Mouse (Mus musculus) neural tube, embryonic 11.5 days (tissue): ENCODE data around the gene Coro2a. TPM values are rescaled to one million over a fixed set of nuclear protein-coding genes. Genes with fewer than 3 reads are reported as not detected.
"Not testable (repeated sequence)": the region's sequence is repeated elsewhere in the genome, so short reads cannot be mapped to it uniquely, and the experiment has no call there.

Experiments
- ATAC-seq: fragments of 200-750 bp; cut with Nextera tagmentation; 2 replicates; pipeline ENCODE4 v1.8.0; 2017; ENCODE audit warnings: moderate number of reproducible peaks, mild to moderate bottlenecking, moderate TSS enrichment, moderate library complexity; ENCODE audit not compliant: insufficient read depth, low FRiP score, low TSS enrichment
- DNase-seq: peaks from one replicate; pipeline ENCODE4 v3.0.0-alpha.2; 2015; ENCODE audit warnings: low spot score
- H3K27ac ChIP-seq: fragments of 300-500 bp; sonication (generic); 2 replicates; pipeline ENCODE4 v1.5.1; 2014; ENCODE audit warnings: low read depth, mild to moderate bottlenecking, low read length
- H3K27me3 ChIP-seq: fragments of 300-500 bp; sonication (generic); 2 replicates; pipeline ENCODE4 v1.6.1; 2014; ENCODE audit warnings: mild to moderate bottlenecking, low read length, mixed read lengths; ENCODE audit not compliant: control insufficient read depth, insufficient read depth
- H3K36me3 ChIP-seq: fragments of 300-500 bp; sonication (generic); 2 replicates; pipeline ENCODE4 v1.6.1; 2014; ENCODE audit warnings: mild to moderate bottlenecking, low read length, moderate library complexity, mixed read lengths; ENCODE audit not compliant: control insufficient read depth, insufficient read depth
- H3K4me1 ChIP-seq: fragments of 300-500 bp; sonication (generic); 2 replicates; pipeline ENCODE4 v1.6.1; 2014; ENCODE audit warnings: low read length, mixed read lengths; ENCODE audit not compliant: control insufficient read depth, insufficient read depth
- H3K4me2 ChIP-seq: fragments of 300-500 bp; sonication (generic); 2 replicates; pipeline ENCODE4 v1.6.1; 2014; ENCODE audit warnings: low read depth, mild to moderate bottlenecking, moderate library complexity
- H3K4me3 ChIP-seq: fragments of 300-500 bp; sonication (generic); 2 replicates; pipeline ENCODE4 v1.5.1; 2014; ENCODE audit warnings: low read depth, low read length
- H3K9ac ChIP-seq: fragments of 300-500 bp; sonication (generic); 2 replicates; pipeline ENCODE4 v1.6.1; 2014; ENCODE audit warnings: mild to moderate bottlenecking, low read length
- H3K9me3 ChIP-seq: fragments of 300-500 bp; sonication (generic); 2 replicates; pipeline ENCODE4 v1.6.1; 2016; ENCODE audit warnings: low read length; ENCODE audit not compliant: control insufficient read depth
- WGBS: fragments of 180-500 bp; shearing (Covaris S2); extraction: QIAGEN DNeasy Blood & Tissue Kit; methylation state at CpG from one replicate; pipeline ENCODE4 v1.1.7; 2014; 5-methylcytosine and 5-hydroxymethylcytosine counted together
- polyA plus RNA-seq: library from polyadenylated mRNA; unstranded; fragments of >200 nt; fragmentation: Nextera tagmentation; extraction: Ambion mirVana; gene quantifications from 2 replicates; pipeline ENCODE4 v1.2.1, GENCODE M21; 2014

The Coro2a gene
- polyA plus RNA-seq, 1 experiment from 2014 or later, result 8.8 TPM

GRCm38 (mm10) chr4:46575509-46576284 is 26.3 kb downstream of the Coro2a start:
- not testable (repeated sequence) for H3K27me3 ChIP-seq, DNase-seq, H3K4me1 ChIP-seq, H3K4me2 ChIP-seq, H3K27ac ChIP-seq, ATAC-seq, H3K36me3 ChIP-seq, H3K9ac ChIP-seq, H3K4me3 ChIP-seq, H3K9me3 ChIP-seq
- WGBS, result 89% methylated on average over 4 of the region's 10 CpGs

DNA sequence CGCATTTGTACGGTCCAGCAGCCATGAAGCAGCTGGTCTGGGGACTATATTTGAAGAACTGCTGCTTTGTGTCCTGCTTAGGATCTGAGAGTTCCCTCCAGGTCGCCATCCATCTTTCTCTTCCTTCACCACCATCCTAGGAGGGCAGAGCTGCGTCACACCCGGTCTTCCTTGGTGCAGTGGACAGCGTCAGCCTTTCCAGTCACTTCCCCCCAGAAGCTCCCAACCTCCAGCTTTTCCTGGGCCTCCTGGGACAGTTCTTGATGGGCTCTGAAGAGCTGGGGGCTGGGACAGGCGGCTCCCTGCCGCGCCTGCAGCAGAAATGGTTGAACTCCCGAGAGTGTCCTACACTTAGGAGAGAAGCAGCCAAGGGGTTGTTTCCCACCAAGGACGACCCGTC is 27.2 kb downstream of the Coro2a start:
- ATAC-seq (no peak), DNase-seq (no peak)
- Histone ChIP-seq H3K9ac (no peak overlapping the region), H3K4me3 (no peak overlapping the region), H3K4me1 (no peaks in the 10 kb centered on the region), H3K27me3 (no peaks in the 10 kb centered on the region), H3K9me3 (peaks cover 3% of the 10 kb centered on the region; the same call in 1 of the 2 replicates), H3K36me3 (no peaks in the 10 kb centered on the region), H3K4me2 (no peak overlapping the region), H3K27ac (no peak overlapping the region)
- 83% methylated on average over 10 of the region's 12 CpGs for WGBS

- ATAC-seq, result no peak
- Histone ChIP-seq H3K36me3 (no peaks in the 10 kb centered on the region), H3K27ac (no peak overlapping the region), H3K4me2 (no peak overlapping the region), H3K9me3 (peaks cover 3% of the 10 kb centered on the region; the same call in 1 of the 2 replicates), H3K27me3 (no peaks in the 10 kb centered on the region), H3K4me3 (no peak overlapping the region), H3K4me1 (no peaks in the 10 kb centered on the region), H3K9ac (no peak overlapping the region)
- WGBS, result 45% methylated on average over 9 of the region's 9 CpGs
- DNase-seq, result no peak
These were observed 27.8 kb downstream of the Coro2a start for GRCm38 (mm10) chr4:46574024-46574753.

DNA sequence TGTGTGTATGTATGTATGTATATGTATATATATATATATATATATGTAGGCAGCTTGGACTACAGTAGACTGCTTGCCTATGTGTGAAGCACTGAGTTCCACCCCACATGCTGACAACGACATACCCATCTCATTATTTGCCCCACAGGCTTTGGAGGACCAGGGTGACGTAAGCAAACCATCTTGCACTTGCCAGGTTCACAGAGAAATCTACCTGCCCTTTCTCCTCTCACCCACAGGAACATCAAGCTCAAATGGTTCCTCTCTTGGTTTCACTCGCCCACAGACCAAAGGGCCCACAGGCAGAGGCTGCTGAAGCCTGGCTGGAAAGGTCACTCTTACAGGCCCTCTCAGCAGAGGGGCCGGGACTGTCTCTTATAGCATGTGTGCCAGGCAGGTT is 29.4 kb downstream of the Coro2a start:
- DNase-seq (no peak), ATAC-seq (no peak)
- H3K4me3 ChIP-seq, result no peak overlapping the region
- H3K4me1 ChIP-seq, result no peaks in the 10 kb centered on the region
- 76% methylated on average over 4 of the region's 4 CpGs for WGBS
- H3K36me3 ChIP-seq, result no peaks in the 10 kb centered on the region
- H3K9me3 ChIP-seq, result no peaks in the 10 kb centered on the region
- no peak overlapping the region for H3K4me2 ChIP-seq
- H3K27ac ChIP-seq, result no peak overlapping the region
- H3K9ac ChIP-seq, result no peak overlapping the region
- no peaks in the 10 kb centered on the region for H3K27me3 ChIP-seq

DNA sequence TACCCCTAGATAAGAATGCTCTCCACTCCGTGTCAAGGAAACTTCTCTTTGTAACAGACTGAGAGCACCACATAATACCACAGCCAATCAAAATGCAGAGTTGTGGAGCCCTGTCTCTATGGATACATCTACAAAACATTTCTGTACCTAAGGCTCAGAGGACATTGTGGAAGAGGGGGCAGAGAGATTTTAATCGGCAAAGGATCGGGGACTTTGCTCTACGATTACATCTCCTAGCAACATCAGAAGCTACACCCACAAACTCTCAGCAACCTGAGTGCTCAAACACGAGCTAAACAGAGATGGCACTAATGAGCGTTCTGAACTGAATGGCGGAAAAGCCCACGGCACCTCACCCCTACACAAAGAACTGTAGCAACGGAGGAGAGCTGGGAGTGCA is 30.3 kb downstream of the Coro2a start:
- H3K4me1 ChIP-seq, result no peaks in the 10 kb centered on the region
- H3K4me2 ChIP-seq, result no peak overlapping the region
- 89% methylated on average over 9 of the region's 9 CpGs for WGBS
- no peaks in the 10 kb centered on the region for H3K36me3 ChIP-seq
- H3K27ac ChIP-seq, result no peak overlapping the region
- no peaks in the 10 kb centered on the region for H3K9me3 ChIP-seq
- no peaks in the 10 kb centered on the region for H3K27me3 ChIP-seq
- ATAC-seq (no peak), DNase-seq (no peak)
- no peak overlapping the region for H3K9ac ChIP-seq
- no peak overlapping the region for H3K4me3 ChIP-seq

DNA sequence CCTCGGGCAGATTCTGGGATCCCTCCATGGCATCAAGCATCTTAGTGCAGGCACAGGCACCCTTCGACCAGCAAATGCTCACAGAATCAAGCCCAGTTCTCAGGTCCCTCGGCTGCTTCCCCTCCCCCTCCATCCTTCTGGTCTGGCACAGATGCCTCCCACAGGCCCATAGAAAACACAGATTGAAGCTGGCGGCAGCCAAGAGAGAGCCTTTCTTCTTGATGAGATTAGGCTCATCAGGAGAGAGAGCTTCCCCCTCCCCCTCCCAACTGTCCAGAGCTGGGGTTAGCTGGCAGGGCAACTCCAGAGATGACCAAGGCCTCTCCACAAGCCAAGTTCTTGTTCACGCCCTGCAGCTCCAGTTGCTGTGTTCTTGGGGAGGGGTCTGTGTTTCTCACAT is 32.3 kb downstream of the Coro2a start:
- Histone ChIP-seq H3K9me3 (no peaks in the 10 kb centered on the region), H3K27ac (no peak overlapping the region), H3K4me1 (no peaks in the 10 kb centered on the region), H3K36me3 (no peaks in the 10 kb centered on the region), H3K4me2 (no peak overlapping the region), H3K27me3 (no peaks in the 10 kb centered on the region), H3K4me3 (no peak overlapping the region), H3K9ac (no peak overlapping the region)
- peak; percentile 41 for DNase-seq
- WGBS, result 34% methylated on average over 5 of the region's 5 CpGs
- ATAC-seq, result no peak

DNA sequence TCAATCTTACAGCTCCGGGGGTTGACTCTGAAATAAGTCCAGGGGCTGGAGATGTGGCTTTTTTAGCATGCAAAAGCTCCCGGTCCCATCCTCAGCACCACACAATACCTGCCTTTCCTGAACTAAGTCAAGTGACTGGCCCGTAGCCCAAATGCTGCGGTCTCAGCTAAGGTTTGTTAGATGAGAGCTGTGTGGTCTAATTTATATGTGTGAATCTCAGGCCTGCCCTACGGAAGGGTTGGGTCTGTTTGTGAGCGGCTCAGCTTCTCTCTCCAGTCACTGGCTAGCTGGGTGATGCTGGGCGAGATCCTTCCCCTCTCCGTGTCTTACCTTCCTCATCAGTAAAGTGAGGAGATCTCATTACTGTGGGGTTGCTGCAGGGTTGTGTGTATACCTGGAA is 33.8 kb downstream of the Coro2a start:
- Histone ChIP-seq H3K36me3 (no peaks in the 10 kb centered on the region), H3K4me3 (no peak overlapping the region), H3K27ac (no peak overlapping the region), H3K9me3 (no peaks in the 10 kb centered on the region), H3K4me1 (no peaks in the 10 kb centered on the region), H3K27me3 (no peaks in the 10 kb centered on the region), H3K4me2 (no peak overlapping the region), H3K9ac (no peak overlapping the region)
- DNase-seq, result no peak
- 93% methylated on average over 8 of the region's 8 CpGs for WGBS
- ATAC-seq, result no peak

GRCm38 (mm10) chr4:46566931-46567671 is 34.9 kb downstream of the Coro2a start:
- ATAC-seq (no peak), DNase-seq (no peak)
- Histone ChIP-seq H3K4me2 (no peak overlapping the region), H3K4me3 (no peak overlapping the region), H3K9ac (no peak overlapping the region), H3K27ac (no peak overlapping the region), H3K27me3 (no peaks in the 10 kb centered on the region), H3K36me3 (no peaks in the 10 kb centered on the region), H3K9me3 (no peaks in the 10 kb centered on the region), H3K4me1 (no peaks in the 10 kb centered on the region)
- 82% methylated on average over 8 of the region's 8 CpGs for WGBS
